Mouse (Mus musculus) liver, embryonic 15.5 days (tissue): Measurements from ENCODE around the gene Foxred2. TPM values are rescaled to one million over a fixed set of nuclear protein-coding genes. Genes with fewer than 3 reads are reported as not detected.
A peak's percentile ranks its signal among the peaks of the same experiment; 100 is the strongest.

ENCODE experiments used
- ATAC-seq: fragments of 200-750 bp; cut with Nextera tagmentation; 2 replicates; pipeline ENCODE4 v1.8.0; 2017; ENCODE audit warnings: moderate number of reproducible peaks, mild to moderate bottlenecking, moderate library complexity; ENCODE audit not compliant: insufficient read depth
- H3K27ac ChIP-seq: fragments of 300-500 bp; sonication (generic); replicated peaks from 2 replicates; pipeline ENCODE4 v1.5.1; 2015; ENCODE audit warnings: mild to moderate bottlenecking, inconsistent platforms
- H3K27me3 ChIP-seq: fragments of 300-500 bp; sonication (generic); 2 replicates; pipeline ENCODE4 v1.6.1; 2015; ENCODE audit warnings: mild to moderate bottlenecking, inconsistent platforms
- H3K36me3 ChIP-seq: fragments of 300-500 bp; sonication (generic); replicated peaks from 2 replicates; pipeline ENCODE4 v1.6.1; 2015; ENCODE audit warnings: moderate library complexity, mild to moderate bottlenecking, inconsistent platforms
- H3K4me1 ChIP-seq: fragments of 300-500 bp; sonication (generic); replicated peaks from 2 replicates; pipeline ENCODE4 v1.6.1; 2015; ENCODE audit warnings: inconsistent platforms
- H3K4me2 ChIP-seq: fragments of 300-500 bp; sonication (generic); 2 replicates; pipeline ENCODE4 v1.6.1; 2015; ENCODE audit warnings: moderate library complexity, mild to moderate bottlenecking, inconsistent platforms
- H3K4me3 ChIP-seq: fragments of 300-500 bp; sonication (generic); replicated peaks from 2 replicates; pipeline ENCODE4 v1.5.1; 2015; ENCODE audit warnings: mild to moderate bottlenecking, inconsistent platforms
- H3K9ac ChIP-seq: fragments of 300-500 bp; sonication (generic); 2 replicates; pipeline ENCODE4 v1.6.1; 2015; ENCODE audit warnings: moderate library complexity, mild to moderate bottlenecking, inconsistent platforms
- H3K9me3 ChIP-seq: fragments of 300-500 bp; sonication (generic); replicated peaks from 2 replicates; pipeline ENCODE4 v1.6.1; 2016; ENCODE audit warnings: inconsistent platforms
- WGBS: fragments of 180-500 bp; shearing (Covaris S2); methylation state at CpG from one replicate; pipeline ENCODE4 v1.1.7; 2015; ENCODE audit warnings: mixed read lengths; ENCODE audit not compliant: insufficient replicate concordance; 5-methylcytosine and 5-hydroxymethylcytosine counted together
- polyA plus RNA-seq: library from polyadenylated mRNA; unstranded; fragments of >200 nt; fragmentation: Nextera tagmentation; extraction: Ambion mirVana; gene quantifications from 2 replicates; pipeline ENCODE4 v1.2.1, GENCODE M21; 2015

Gene Foxred2
- polyA plus RNA-seq, 1 experiment from 2014 or later, result 1.1 TPM

- ATAC-seq, result no peak
- Histone ChIP-seq H3K27ac (no peak overlapping the region), H3K4me3 (no peak overlapping the region), H3K9ac (no peak overlapping the region), H3K9me3 (no peaks in the 10 kb centered on the region), H3K4me2 (no peak overlapping the region), H3K36me3 (no peaks in the 10 kb centered on the region), H3K4me1 (0 out of 2 replicates have a peak, but pooled peaks cover 5% of the 10 kb centered on the region), H3K27me3 (peaks cover 2% of the 10 kb centered on the region; the same call in 1 of the 2 replicates)
- WGBS, result 74% methylated on average over 7 of the region's 7 CpGs
Observed at GRCm38 (mm10) chr15:77949061-77949460, 7.5 kb downstream of the Foxred2 start.

DNA sequence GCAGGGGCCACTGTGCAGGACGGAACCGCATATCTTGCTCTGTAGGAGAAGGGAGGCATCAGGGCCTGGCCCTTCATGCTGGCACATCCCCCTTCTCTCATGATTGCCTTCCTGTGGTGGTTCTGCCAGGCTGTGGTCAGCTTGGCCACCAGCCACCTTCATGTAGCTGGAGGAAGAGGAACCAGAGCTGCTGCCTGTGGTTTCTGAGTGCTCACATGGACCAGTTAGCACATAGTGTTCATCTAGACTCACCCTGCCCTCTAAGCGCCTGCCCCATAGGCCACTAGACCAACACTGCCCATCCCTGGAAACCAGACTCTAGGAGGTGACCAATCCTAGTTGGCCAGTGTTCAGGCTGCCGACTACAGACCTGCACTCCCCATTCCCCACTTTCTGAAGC is 10.8 kb downstream of the Foxred2 start:
- 43% methylated on average over 4 of the region's 4 CpGs for WGBS
- H3K4me2 ChIP-seq, result no peak overlapping the region
- H3K4me3 ChIP-seq, result no peak overlapping the region
- ATAC-seq, result no peak; the same call in 1 of the 2 replicates
- H3K9me3 ChIP-seq, result no peaks in the 10 kb centered on the region
- no peaks in the 10 kb centered on the region for H3K27me3 ChIP-seq
- no peak overlapping the region for H3K27ac ChIP-seq
- no peak overlapping the region for H3K9ac ChIP-seq
- 0 out of 2 replicates have a peak, but pooled peaks cover 5% of the 10 kb centered on the region for H3K4me1 ChIP-seq
- no peaks in the 10 kb centered on the region for H3K36me3 ChIP-seq

DNA sequence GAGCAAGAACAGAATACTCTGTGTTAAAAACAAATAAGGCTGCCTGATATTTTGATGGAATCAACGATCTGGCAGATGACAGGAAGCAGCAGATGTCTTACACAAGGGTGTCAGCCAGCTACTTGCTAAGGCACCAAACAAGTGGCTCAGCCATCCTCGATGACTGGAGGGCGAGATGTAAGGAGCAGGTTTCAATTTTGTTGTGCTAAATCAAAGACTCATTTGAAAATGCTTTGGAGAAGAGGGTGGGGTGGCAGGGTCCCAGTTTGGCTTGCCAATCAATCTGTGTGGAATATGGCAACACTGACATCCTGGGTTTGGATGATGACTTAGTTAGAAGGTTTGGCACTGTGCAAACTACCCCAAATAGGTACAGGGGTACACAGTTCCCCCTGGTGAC is 15.0 kb downstream of the Foxred2 start:
- Histone ChIP-seq H3K9ac (no peak overlapping the region), H3K4me3 (no peak overlapping the region), H3K4me2 (no peak overlapping the region), H3K27me3 (no peaks in the 10 kb centered on the region), H3K4me1 (peaks cover 5% of the 10 kb centered on the region; the same call in 1 of the 2 replicates), H3K27ac (no peak overlapping the region), H3K36me3 (no peaks in the 10 kb centered on the region), H3K9me3 (no peaks in the 10 kb centered on the region)
- no peak for ATAC-seq
- WGBS, result 56% methylated on average over 3 of the region's 3 CpGs

GRCm38 (mm10) chr15:77938516-77938915 is 18.0 kb downstream of the Foxred2 start:
- H3K27me3 ChIP-seq, result peaks cover 14% of the 10 kb centered on the region
- 50% methylated on average over 5 of the region's 5 CpGs for WGBS
- no peak overlapping the region for H3K4me3 ChIP-seq
- H3K9me3 ChIP-seq, result no peaks in the 10 kb centered on the region
- H3K9ac ChIP-seq, result no peak overlapping the region
- ATAC-seq, result no peak
- peaks cover 8% of the 10 kb centered on the region for H3K4me1 ChIP-seq
- H3K27ac ChIP-seq, result no peak overlapping the region
- no peak overlapping the region for H3K4me2 ChIP-seq
- no peaks in the 10 kb centered on the region for H3K36me3 ChIP-seq

DNA sequence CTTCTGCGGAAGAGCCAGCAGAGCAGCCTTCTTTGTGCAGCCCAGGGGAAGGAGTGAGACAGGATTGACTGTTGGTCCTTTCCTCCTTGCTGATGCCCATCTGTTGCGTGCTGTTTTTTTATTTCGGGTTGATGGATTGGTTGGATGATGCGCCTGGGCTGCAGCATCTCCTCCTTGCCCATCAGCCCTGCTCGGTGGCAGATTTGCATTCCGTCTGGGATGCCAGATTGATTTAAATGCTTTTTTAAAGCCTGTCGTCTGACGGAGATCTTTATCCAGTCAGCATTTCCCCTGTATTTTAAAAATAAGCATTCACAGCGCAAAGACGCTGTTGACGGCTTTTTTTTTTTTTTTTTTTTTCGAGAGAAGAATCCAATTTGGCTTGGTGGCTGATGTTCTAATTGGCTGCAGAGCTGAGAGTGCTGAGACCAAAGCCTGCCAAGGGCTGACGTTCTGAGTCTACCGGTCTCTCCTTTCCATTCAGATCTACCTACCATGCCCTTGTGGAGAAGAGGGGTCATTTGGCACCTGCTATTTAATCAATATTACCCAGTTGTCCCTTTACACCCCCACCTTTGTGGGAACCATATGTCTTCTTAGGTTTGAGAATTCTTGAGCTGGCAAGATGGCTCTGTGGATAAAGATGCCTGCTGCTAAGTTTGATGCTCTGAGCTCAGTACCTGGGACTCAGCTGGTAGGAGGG is 20.7 kb downstream of the Foxred2 start:
- Histone ChIP-seq H3K4me2 (no peak overlapping the region), H3K4me1 (peaks cover 35% of the 10 kb centered on the region), H3K9me3 (no peaks in the 10 kb centered on the region), H3K27me3 (peaks cover 14% of the 10 kb centered on the region), H3K4me3 (no peak overlapping the region), H3K27ac (no peak overlapping the region), H3K9ac (no peak overlapping the region), H3K36me3 (no peaks in the 10 kb centered on the region)
- ATAC-seq, result no peak
- 69% methylated on average over 14 of the region's 14 CpGs for WGBS

DNA sequence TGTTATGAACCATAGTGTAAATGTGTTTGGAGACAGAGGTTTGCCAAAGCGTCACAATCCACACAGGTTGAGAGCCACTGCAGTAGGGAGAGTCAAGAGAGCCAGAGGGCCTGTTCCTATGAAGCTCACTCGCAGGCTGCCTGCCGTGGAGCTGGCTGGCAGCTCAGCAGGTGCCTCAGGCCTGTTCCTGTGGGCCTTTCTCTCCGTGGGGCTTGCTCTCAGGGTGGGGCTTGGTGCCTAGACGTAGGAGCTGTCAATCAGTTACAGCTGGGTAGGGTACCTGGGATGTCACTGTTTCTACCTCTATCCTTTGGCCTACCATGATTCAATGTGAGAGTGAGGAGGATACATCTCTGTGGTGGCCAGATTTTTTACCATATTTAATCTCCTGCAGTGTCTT is 21.6 kb downstream of the Foxred2 start:
- no peak overlapping the region for H3K27ac ChIP-seq
- no peaks in the 10 kb centered on the region for H3K36me3 ChIP-seq
- H3K4me1 ChIP-seq, result peaks cover 43% of the 10 kb centered on the region
- no peak for ATAC-seq
- no peak overlapping the region for H3K9ac ChIP-seq
- no peak overlapping the region for H3K4me2 ChIP-seq
- H3K9me3 ChIP-seq, result no peaks in the 10 kb centered on the region
- WGBS, result 56% methylated on average over 5 of the region's 5 CpGs
- peaks cover 14% of the 10 kb centered on the region for H3K27me3 ChIP-seq
- no peak overlapping the region for H3K4me3 ChIP-seq

- peaks cover 14% of the 10 kb centered on the region for H3K27me3 ChIP-seq
- peaks cover 50% of the 10 kb centered on the region for H3K4me1 ChIP-seq
- WGBS, result 50% methylated on average over 11 of the region's 11 CpGs
- H3K9me3 ChIP-seq, result no peaks in the 10 kb centered on the region
- no peaks in the 10 kb centered on the region for H3K36me3 ChIP-seq
- H3K27ac ChIP-seq, result no peak overlapping the region
- ATAC-seq, result no peak
- H3K4me2 ChIP-seq, result no peak overlapping the region
- H3K9ac ChIP-seq, result no peak overlapping the region
- no peak overlapping the region for H3K4me3 ChIP-seq
Observed at GRCm38 (mm10) chr15:77934326-77934725, 22.2 kb downstream of the Foxred2 start.

GRCm38 (mm10) chr15:77933770-77934169 is 22.8 kb downstream of the Foxred2 start:
- no peak overlapping the region for H3K9ac ChIP-seq
- no peak overlapping the region for H3K4me3 ChIP-seq
- H3K36me3 ChIP-seq, result no peaks in the 10 kb centered on the region
- H3K4me1 ChIP-seq, result peaks cover 52% of the 10 kb centered on the region
- ATAC-seq, result no peak
- H3K9me3 ChIP-seq, result no peaks in the 10 kb centered on the region
- H3K4me2 ChIP-seq, result peak overlapping the region; percentile 44
- 2% methylated on average over 14 of the region's 14 CpGs for WGBS
- H3K27me3 ChIP-seq, result peaks cover 14% of the 10 kb centered on the region
- no peak overlapping the region for H3K27ac ChIP-seq

DNA sequence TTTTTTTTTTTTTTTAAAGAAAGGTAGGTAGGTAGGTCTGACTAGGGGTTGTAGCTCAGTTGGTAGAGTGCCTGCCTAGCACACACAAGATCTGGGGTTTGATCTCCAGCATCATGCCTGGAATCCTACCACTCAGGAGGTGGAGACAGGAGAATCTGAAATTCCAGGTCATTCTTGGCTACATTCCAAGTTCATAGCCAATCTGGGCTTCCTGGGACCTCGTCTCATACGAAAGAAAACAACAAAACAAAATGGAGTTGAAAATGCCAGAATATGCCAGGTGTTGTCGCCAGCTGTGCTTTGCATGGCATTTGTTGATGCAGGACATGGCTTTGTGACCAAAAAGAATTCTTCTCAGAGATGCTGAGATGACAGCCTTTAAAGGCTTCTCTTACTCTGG is 23.3 kb downstream of the Foxred2 start:
- ATAC-seq, result no peak
- Histone ChIP-seq H3K4me1 (peaks cover 54% of the 10 kb centered on the region), H3K27ac (no peak overlapping the region), H3K9me3 (no peaks in the 10 kb centered on the region), H3K4me2 (peak overlapping the region; percentile 44; the same call in 1 of the 2 replicates), H3K36me3 (no peaks in the 10 kb centered on the region), H3K27me3 (peaks cover 14% of the 10 kb centered on the region), H3K4me3 (no peak overlapping the region), H3K9ac (no peak overlapping the region)
- WGBS, result 60% methylated on average over 3 of the region's 3 CpGs

GRCm38 (mm10) chr15:77931689-77932016 is 24.9 kb downstream of the Foxred2 start:
- Histone ChIP-seq H3K4me1 (peaks cover 69% of the 10 kb centered on the region), H3K27me3 (peaks cover 14% of the 10 kb centered on the region), H3K9me3 (no peaks in the 10 kb centered on the region), H3K9ac (peak overlapping the region; percentile 41), H3K4me3 (peak overlapping the region; percentile 35), H3K27ac (peak overlapping the region; percentile 93), H3K4me2 (peak overlapping the region; percentile 80), H3K36me3 (peaks cover 11% of the 10 kb centered on the region)
- 9% methylated on average over 6 of the region's 6 CpGs for WGBS
- peak; percentile 40 for ATAC-seq

- Histone ChIP-seq H3K27me3 (peaks cover 14% of the 10 kb centered on the region), H3K36me3 (peaks cover 17% of the 10 kb centered on the region), H3K4me1 (peaks cover 72% of the 10 kb centered on the region), H3K4me2 (peak overlapping the region; percentile 80), H3K27ac (peak overlapping the region; percentile 93), H3K9me3 (no peaks in the 10 kb centered on the region), H3K4me3 (peak overlapping the region; percentile 35), H3K9ac (peak overlapping the region; percentile 41)
- 43% methylated on average over 6 of the region's 6 CpGs for whole genome bisulfite sequencing
- peak; percentile 15 for ATAC-seq
Observed at GRCm38 (mm10) chr15:77930986-77931688, 25.4 kb downstream of the Foxred2 start.
